Mouse (Mus musculus) liver, adult (tissue): ENCODE measurements around the gene Fto.

Source experiments
- GATA4 ChIP-seq: IDR thresholded peaks from 2 replicates; pipeline ENCODE4 v1.6.1; 2014; ENCODE audit warnings: mild to moderate bottlenecking, low read length; ENCODE audit not compliant: insufficient replicate concordance

Fto gene

GRCm38 (mm10) chr8:91551166-91551765 lies 237.9 kb downstream of the Fto start:
- TF ChIP-seq GATA4: no peak

- TF ChIP-seq GATA4: no peak
Measured at GRCm38 (mm10) chr8:91551775-91552538, 238.6 kb downstream of the Fto start.

- TF ChIP-seq GATA4: no peak
Measured at GRCm38 (mm10) chr8:91552635-91553034, 239.3 kb downstream of the Fto start.

GRCm38 (mm10) chr8:91553387-91553786 lies 240.1 kb downstream of the Fto start:
- no peak for TF ChIP-seq GATA4

- no peak for TF ChIP-seq GATA4
Measured at GRCm38 (mm10) chr8:91557041-91557587, 243.8 kb downstream of the Fto start.

- no peak for TF ChIP-seq GATA4
Measured at GRCm38 (mm10) chr8:91558408-91558807, 245.1 kb downstream of the Fto start.

- no peak for TF ChIP-seq GATA4
Measured at GRCm38 (mm10) chr8:91560017-91560591, 246.8 kb downstream of the Fto start.

GRCm38 (mm10) chr8:91561241-91561640 lies 247.9 kb downstream of the Fto start:
- TF ChIP-seq GATA4: no peak

GRCm38 (mm10) chr8:91562600-91562999 lies 249.3 kb downstream of the Fto start:
- no peak for TF ChIP-seq GATA4

GRCm38 (mm10) chr8:91563326-91563725 lies 250.0 kb downstream of the Fto start:
- no peak for TF ChIP-seq GATA4

GRCm38 (mm10) chr8:91565869-91566502 lies 252.7 kb downstream of the Fto start:
- TF ChIP-seq GATA4: no peak

- no peak for TF ChIP-seq GATA4
Measured at GRCm38 (mm10) chr8:91566503-91566869, 253.2 kb downstream of the Fto start.

- TF ChIP-seq GATA4: no peak
Measured at GRCm38 (mm10) chr8:91569874-91570273, 256.5 kb downstream of the Fto start.

- TF ChIP-seq GATA4: no peak
Measured at GRCm38 (mm10) chr8:91570809-91571208, 257.5 kb downstream of the Fto start.

GRCm38 (mm10) chr8:91571978-91572377 lies 258.7 kb downstream of the Fto start:
- TF ChIP-seq GATA4: no peak

GRCm38 (mm10) chr8:91572630-91573029 lies 259.3 kb downstream of the Fto start:
- no peak for TF ChIP-seq GATA4

GRCm38 (mm10) chr8:91575576-91575975 lies 262.3 kb downstream of the Fto start:
- TF ChIP-seq GATA4: no peak
